Mouse (Mus musculus) lung, postnatal 14 days (tissue): Measurements from ENCODE around the gene Lrfn4.

Experiments used
- DNase-seq: peaks from one replicate; pipeline ENCODE4 v3.0.0; 2021

The Lrfn4 gene

GRCm38 (mm10) chr19:4615151-4616093, at the start of gene Lrfn4:
Gene Lrfn4, minus strand, starts transcription at chr19:4615667.
- DNase-seq = peak; percentile 84

GRCm38 (mm10) chr19:4658156-4658555, 42.7 kb upstream of the Lrfn4 start:
- DNase-seq = no peak

GRCm38 (mm10) chr19:4646917-4647492, 31.5 kb upstream of the Lrfn4 start:
- no peak for DNase-seq

- DNase-seq = no peak
Observed at GRCm38 (mm10) chr19:4644271-4644670, 28.8 kb upstream of the Lrfn4 start.

- DNase-seq = no peak
Observed at GRCm38 (mm10) chr19:4635986-4636385, 20.5 kb upstream of the Lrfn4 start.

GRCm38 (mm10) chr19:4628819-4629218, 13.4 kb upstream of the Lrfn4 start:
- DNase-seq = peak; percentile 74

GRCm38 (mm10) chr19:4625829-4626535, 10.5 kb upstream of the Lrfn4 start:
- no peak for DNase-seq

- peak; percentile 90 for DNase-seq
Observed at GRCm38 (mm10) chr19:4625179-4625828, 9.8 kb upstream of the Lrfn4 start, which contains the start of gene Rce1. Gene Rce1, minus strand, starts transcription at chr19:4625641.

- no peak for DNase-seq
Observed at GRCm38 (mm10) chr19:4624406-4625178, 9.1 kb upstream of the Lrfn4 start.

- DNase-seq = no peak
Observed at GRCm38 (mm10) chr19:4624006-4624405, 8.5 kb upstream of the Lrfn4 start.

GRCm38 (mm10) chr19:4623419-4623818, 8.0 kb upstream of the Lrfn4 start:
- DNase-seq = no peak

- no peak for DNase-seq
Observed at GRCm38 (mm10) chr19:4622780-4623179, 7.3 kb upstream of the Lrfn4 start.

- DNase-seq = no peak
Observed at GRCm38 (mm10) chr19:4620721-4621120, 5.3 kb upstream of the Lrfn4 start.

- no peak for DNase-seq
Observed at GRCm38 (mm10) chr19:4619461-4619860, 4.0 kb upstream of the Lrfn4 start.

GRCm38 (mm10) chr19:4618183-4618582, 2.7 kb upstream of the Lrfn4 start:
- peak; percentile 47 for DNase-seq

- DNase-seq = no peak
Observed at GRCm38 (mm10) chr19:4616546-4616945, 1.1 kb upstream of the Lrfn4 start.

GRCm38 (mm10) chr19:4614305-4615150, 939 bp downstream of the Lrfn4 start:
- no peak for DNase-seq

GRCm38 (mm10) chr19:4613464-4614304, 1.8 kb downstream of the Lrfn4 start:
- DNase-seq = no peak

- DNase-seq = no peak
Observed at GRCm38 (mm10) chr19:4612181-4612961, 3.1 kb downstream of the Lrfn4 start.
